Mouse (Mus musculus) cortical plate, adult 2 months (tissue): Measurements from ENCODE around the gene Qtrt1.

Source experiments
- CTCF ChIP-seq: fragments of 200-500 bp; IDR thresholded peaks from 2 replicates; pipeline ENCODE4 v1.5.1; 2011; ENCODE audit warnings: mild to moderate bottlenecking, control low read depth, low read length; ENCODE audit not compliant: insufficient read depth; ENCODE audit errors: extremely low read depth
- POLR2A ChIP-seq: fragments of 200-500 bp; IDR thresholded peaks from 2 replicates; pipeline ENCODE4 v1.6.1; 2011; ENCODE audit warnings: mild to moderate bottlenecking, low read length, control low read depth; ENCODE audit not compliant: insufficient read depth; ENCODE audit errors: extremely low read depth

DNA sequence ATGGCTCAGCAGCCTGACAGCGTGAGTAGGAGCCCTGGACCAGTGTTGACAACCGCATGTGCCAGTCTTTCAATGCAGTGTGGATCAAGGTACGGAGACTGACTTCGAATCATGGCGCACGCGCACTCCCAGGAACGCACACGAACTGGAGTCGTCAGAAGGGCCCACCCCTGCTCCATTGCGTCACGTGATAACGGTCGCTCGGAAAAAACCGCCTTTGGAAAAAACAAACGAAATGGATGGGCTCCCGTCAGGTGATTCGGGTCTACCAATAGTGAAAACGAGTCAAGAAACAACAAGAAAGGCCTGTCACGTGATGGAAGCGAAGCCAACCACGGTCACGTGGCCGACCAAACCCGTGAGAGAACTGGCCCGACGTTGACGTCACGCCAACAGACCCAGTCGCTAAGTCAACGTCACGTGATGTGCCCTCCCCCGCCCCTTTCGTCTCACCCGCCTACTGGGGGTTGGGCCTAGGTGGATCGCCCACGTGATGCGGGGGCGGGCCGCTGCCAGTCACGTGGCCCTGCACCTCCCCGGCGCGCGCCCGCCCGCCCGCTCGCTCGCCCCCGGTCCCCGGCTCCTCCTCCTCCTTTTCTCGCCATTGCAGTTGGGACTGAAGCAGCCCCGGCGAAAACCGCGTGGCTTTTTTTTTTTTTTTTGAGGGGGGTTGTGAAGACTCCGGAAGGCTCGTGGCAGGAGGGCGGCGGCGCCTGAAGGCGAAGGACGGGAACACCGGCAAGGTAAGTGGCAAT, 44.1 kb upstream of the Qtrt1 start, which contains the start of gene Ilf3:
- TF ChIP-seq CTCF (no peak), POLR2A (peak; percentile 96)
